Mouse (Mus musculus) frontal cortex, adult 2 months (tissue): Measurements from ENCODE around the gene Taar1. TPM values are rescaled to one million over a fixed set of nuclear protein-coding genes. Genes with fewer than 3 reads are reported as not detected.
A peak's percentile ranks its signal among the peaks of the same experiment; 100 is the strongest.

Experiments
- DNase-seq, 2 experiments: peaks; one replicate each; pipeline ENCODE4 v3.0.0; 2022; ENCODE audit warnings: low spot score in 1 of 2; ENCODE audit errors: extremely low spot score in 1 of 2
- polyA plus RNA-seq: library from polyadenylated mRNA; depleted of rRNA; stranded (reverse); fragments of >200 nt; gene quantifications from 2 replicates; pipeline ENCODE4 v1.2.3, GENCODE M21; 2012; rRNA removed

Gene Taar1
- not detected in 2 replicates for polyA plus RNA-seq

GRCm38 (mm10) chr10:23920056-23920455 lies at the start of gene Taar1:
TSS of gene Taar1 (plus strand) at chr10:23920356.
- DNase-seq: no peak

- peak in 1 of 2 experiments; percentile 17 for DNase-seq
These were observed 39.5 kb upstream of the Taar1 start for GRCm38 (mm10) chr10:23880695-23881094.

GRCm38 (mm10) chr10:23884910-23885309 lies 35.2 kb upstream of the Taar1 start:
- DNase-seq: no peak

GRCm38 (mm10) chr10:23886060-23886459 lies 34.1 kb upstream of the Taar1 start:
- DNase-seq: no peak

- no peak for DNase-seq
These were observed 27.2 kb upstream of the Taar1 start for GRCm38 (mm10) chr10:23892987-23893386.

GRCm38 (mm10) chr10:23894601-23895349 lies 25.4 kb upstream of the Taar1 start, which contains the start of gene Vnn1:
TSS of gene Vnn1 (plus strand) at chr10:23894688.
- DNase-seq: no peak

GRCm38 (mm10) chr10:23895376-23895775 lies 24.8 kb upstream of the Taar1 start:
- no peak for DNase-seq

- no peak for DNase-seq
These were observed 19.0 kb upstream of the Taar1 start for GRCm38 (mm10) chr10:23901119-23901518.

GRCm38 (mm10) chr10:23905661-23906060 lies 14.5 kb upstream of the Taar1 start:
- no peak for DNase-seq

- DNase-seq: no peak
These were observed 2.3 kb downstream of the Taar1 start for GRCm38 (mm10) chr10:23922468-23922867.

- no peak for DNase-seq
These were observed 3.8 kb downstream of the Taar1 start for GRCm38 (mm10) chr10:23923941-23924340.

- no peak for DNase-seq
These were observed 17.5 kb downstream of the Taar1 start for GRCm38 (mm10) chr10:23937613-23938012.

- DNase-seq: no peak
These were observed 18.2 kb downstream of the Taar1 start, which contains the start of gene Taar2 for GRCm38 (mm10) chr10:23938312-23938711. TSS of gene Taar2 (plus strand) at chr10:23938572.

- DNase-seq: no peak
These were observed 22.3 kb downstream of the Taar1 start for GRCm38 (mm10) chr10:23942465-23942864.

- no peak for DNase-seq
These were observed 27.9 kb downstream of the Taar1 start for GRCm38 (mm10) chr10:23948026-23948425.

GRCm38 (mm10) chr10:23949508-23950005 lies 29.4 kb downstream of the Taar1 start, which contains the start of gene Taar3:
TSS of gene Taar3 (plus strand) at chr10:23949558.
- peak; percentile 7 to 25 for DNase-seq

GRCm38 (mm10) chr10:23951714-23952113 lies 31.6 kb downstream of the Taar1 start:
- no peak for DNase-seq

- no peak for DNase-seq
These were observed 38.9 kb downstream of the Taar1 start for GRCm38 (mm10) chr10:23959071-23959470.

- DNase-seq: no peak
These were observed 40.3 kb downstream of the Taar1 start, which contains the start of gene Taar4 for GRCm38 (mm10) chr10:23960444-23960915. TSS of gene Taar4 (plus strand) at chr10:23960494.

- DNase-seq: no peak
These were observed 43.3 kb downstream of the Taar1 start for GRCm38 (mm10) chr10:23963444-23963843.

GRCm38 (mm10) chr10:23964921-23965610 lies 44.9 kb downstream of the Taar1 start:
- no peak for DNase-seq
